Mouse (Mus musculus): ENCODE data around the gene Prkce. TPM values are rescaled to one million over a fixed set of nuclear protein-coding genes. Genes with fewer than 3 reads are reported as not detected.

The Prkce gene
- polyA plus RNA-seq, 1 experiment from 2014 or later: 9.0 TPM

DNA sequence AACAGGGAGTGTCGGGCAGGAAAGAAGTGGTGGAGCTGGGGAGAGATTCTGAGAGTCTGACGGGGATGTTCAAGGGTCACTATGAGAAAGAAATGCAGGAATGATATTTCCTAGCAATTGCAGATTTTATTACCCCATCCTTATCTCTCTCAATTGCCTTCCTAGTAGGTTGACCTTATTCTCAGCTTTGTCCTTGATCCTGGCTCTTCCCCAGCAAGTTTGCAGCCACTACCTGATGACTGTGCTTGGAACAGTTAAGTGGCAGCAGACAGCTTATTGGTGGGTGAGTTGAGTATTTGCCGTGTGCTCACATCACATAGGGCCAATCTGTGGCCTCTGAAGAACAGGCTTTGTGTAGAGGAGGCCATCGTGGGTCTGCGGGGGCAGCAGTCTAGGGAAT, 117.5 kb downstream of the Prkce start:
- Histone ChIP-seq H3K4me3 (no peak overlapping the region), H3K27me3 (no peaks in the 10 kb centered on the region), H3K4me2 (no peak overlapping the region), H3K9ac (no peak overlapping the region), H3K27ac (no peak overlapping the region), H3K36me3 (no peaks in the 10 kb centered on the region), H3K9me3 (no peaks in the 10 kb centered on the region), H3K4me1 (peaks cover 36% of the 10 kb centered on the region)
- no peak for ATAC-seq (ENCODE audit: insufficient number of reproducible peaks, insufficient read depth, low FRiP score, low TSS enrichment, low read depth)
- 93% methylated on average over 5 of the region's 5 CpGs for WGBS

DNA sequence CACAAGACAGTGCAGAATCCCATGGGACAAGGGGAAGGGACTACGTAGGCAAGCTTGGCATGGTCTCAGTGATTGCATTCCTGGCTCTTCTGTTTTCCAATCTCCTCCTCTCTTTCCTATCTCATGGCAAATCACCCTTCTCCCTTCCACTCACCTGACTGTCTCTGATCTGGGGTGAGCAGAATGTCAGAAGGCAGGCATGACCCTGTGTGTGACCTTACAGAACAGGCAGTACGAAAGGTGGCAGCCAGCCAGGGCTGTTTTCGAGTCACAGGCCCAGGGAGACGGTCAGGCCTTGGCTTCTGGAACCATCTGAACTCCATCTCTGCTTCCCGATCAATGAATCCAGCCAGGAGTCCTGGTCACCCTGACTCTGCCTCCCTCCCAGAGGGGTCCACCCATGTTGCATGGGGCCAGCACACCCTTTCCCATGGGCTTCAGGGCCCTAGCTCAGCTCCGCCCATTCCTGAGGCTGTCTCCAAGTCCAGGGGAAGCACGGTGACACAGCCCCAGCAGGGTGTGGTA, 119.2 kb downstream of the Prkce start:
- Histone ChIP-seq H3K27me3 (no peaks in the 10 kb centered on the region), H3K4me3 (no peak overlapping the region), H3K4me1 (peaks cover 37% of the 10 kb centered on the region), H3K9me3 (no peaks in the 10 kb centered on the region), H3K36me3 (no peaks in the 10 kb centered on the region), H3K9ac (no peak overlapping the region), H3K27ac (no peak overlapping the region), H3K4me2 (no peak overlapping the region)
- 77% methylated on average over 7 of the region's 7 CpGs for WGBS
- no peak for ATAC-seq (ENCODE audit: insufficient number of reproducible peaks, insufficient read depth, low FRiP score, low TSS enrichment, low read depth)

DNA sequence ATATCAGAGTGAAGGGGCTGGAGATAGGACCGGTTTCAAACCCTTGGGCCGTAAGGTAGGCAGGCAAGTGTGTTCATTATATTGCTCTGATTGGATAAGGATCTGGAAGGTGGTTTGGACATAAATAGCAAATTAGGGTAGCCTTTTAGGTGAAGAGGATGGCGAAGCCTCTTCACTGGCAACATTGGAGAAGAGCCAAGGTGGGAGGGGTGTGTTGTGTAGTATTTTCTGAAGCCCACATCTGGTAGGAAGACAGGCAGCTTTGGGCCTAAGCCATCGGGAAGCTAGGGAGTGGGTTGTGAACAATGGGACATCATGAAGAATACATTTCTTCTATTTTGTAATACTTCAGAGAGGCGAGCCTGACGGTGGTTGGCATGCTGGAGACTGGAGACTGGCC, 125.1 kb downstream of the Prkce start:
- WGBS: 81% methylated on average over 6 of the region's 6 CpGs
- Histone ChIP-seq H3K27me3 (no peaks in the 10 kb centered on the region), H3K4me2 (no peak overlapping the region), H3K36me3 (no peaks in the 10 kb centered on the region), H3K27ac (no peak overlapping the region), H3K9me3 (no peaks in the 10 kb centered on the region), H3K9ac (no peak overlapping the region), H3K4me1 (peaks cover 39% of the 10 kb centered on the region), H3K4me3 (no peak overlapping the region)
- no peak for ATAC-seq (ENCODE audit: insufficient number of reproducible peaks, insufficient read depth, low FRiP score, low TSS enrichment, low read depth)

DNA sequence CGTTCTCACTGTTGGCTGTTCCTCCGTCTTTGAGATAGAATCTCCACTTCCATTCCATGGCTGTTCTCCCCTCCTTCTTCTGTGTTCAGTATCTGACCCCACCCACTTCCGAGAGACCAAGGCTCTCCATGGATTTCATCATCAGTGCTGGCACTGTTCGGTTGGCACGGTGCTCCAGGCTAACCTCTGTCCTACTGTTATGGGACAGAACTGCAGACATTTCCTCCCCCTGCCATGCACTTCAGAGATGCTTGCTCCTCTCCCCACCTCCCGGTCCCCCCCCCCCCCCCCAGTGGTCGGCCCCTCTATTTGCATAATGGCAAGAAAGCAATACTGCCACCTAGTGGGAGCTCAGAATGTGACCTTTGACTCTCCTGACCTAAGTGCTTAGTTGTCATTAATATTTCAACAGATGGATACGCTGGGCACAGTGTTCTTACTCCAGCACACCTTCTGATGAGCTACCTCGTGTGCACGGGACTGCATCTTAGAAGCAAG, 125.7 kb downstream of the Prkce start:
- Histone ChIP-seq H3K4me1 (peaks cover 33% of the 10 kb centered on the region), H3K4me3 (no peak overlapping the region), H3K9ac (no peak overlapping the region), H3K9me3 (no peaks in the 10 kb centered on the region), H3K27me3 (no peaks in the 10 kb centered on the region), H3K27ac (no peak overlapping the region), H3K4me2 (peak overlapping the region; percentile 14; the same call in 1 of the 2 replicates), H3K36me3 (no peaks in the 10 kb centered on the region)
- ATAC-seq (ENCODE audit: insufficient number of reproducible peaks, insufficient read depth, low FRiP score, low TSS enrichment, low read depth): no peak; the same call in 1 of the 2 replicates
- 38% methylated on average over 10 of the region's 10 CpGs for WGBS

DNA sequence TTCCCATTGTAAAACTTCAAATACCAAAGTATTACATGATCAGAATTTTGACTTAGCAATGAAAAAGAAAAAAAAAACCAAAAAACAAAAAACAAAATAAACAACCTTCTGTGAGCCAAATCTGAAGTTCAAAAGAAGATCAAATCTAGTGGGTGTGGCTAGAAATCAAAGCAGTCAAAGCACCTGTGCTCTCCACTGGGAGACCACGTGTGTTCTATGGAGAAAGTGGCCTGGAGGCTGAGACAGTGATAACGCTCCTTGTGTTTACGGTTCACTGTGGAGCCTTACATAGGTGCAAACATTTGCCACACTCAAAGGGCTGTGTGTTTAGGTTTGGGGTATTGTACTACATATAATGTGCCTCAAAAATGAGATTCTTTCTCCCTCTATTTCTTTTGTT, 132.0 kb downstream of the Prkce start:
- H3K4me2 ChIP-seq: no peak overlapping the region
- no peak for ATAC-seq (ENCODE audit: insufficient number of reproducible peaks, insufficient read depth, low FRiP score, low TSS enrichment, low read depth)
- H3K36me3 ChIP-seq: no peaks in the 10 kb centered on the region
- H3K4me1 ChIP-seq: peaks cover 15% of the 10 kb centered on the region
- no peaks in the 10 kb centered on the region for H3K27me3 ChIP-seq
- H3K9ac ChIP-seq: no peak overlapping the region
- no peaks in the 10 kb centered on the region for H3K9me3 ChIP-seq
- H3K4me3 ChIP-seq: no peak overlapping the region
- H3K27ac ChIP-seq: no peak overlapping the region
- 56% methylated on average over 3 of the region's 3 CpGs for WGBS

DNA sequence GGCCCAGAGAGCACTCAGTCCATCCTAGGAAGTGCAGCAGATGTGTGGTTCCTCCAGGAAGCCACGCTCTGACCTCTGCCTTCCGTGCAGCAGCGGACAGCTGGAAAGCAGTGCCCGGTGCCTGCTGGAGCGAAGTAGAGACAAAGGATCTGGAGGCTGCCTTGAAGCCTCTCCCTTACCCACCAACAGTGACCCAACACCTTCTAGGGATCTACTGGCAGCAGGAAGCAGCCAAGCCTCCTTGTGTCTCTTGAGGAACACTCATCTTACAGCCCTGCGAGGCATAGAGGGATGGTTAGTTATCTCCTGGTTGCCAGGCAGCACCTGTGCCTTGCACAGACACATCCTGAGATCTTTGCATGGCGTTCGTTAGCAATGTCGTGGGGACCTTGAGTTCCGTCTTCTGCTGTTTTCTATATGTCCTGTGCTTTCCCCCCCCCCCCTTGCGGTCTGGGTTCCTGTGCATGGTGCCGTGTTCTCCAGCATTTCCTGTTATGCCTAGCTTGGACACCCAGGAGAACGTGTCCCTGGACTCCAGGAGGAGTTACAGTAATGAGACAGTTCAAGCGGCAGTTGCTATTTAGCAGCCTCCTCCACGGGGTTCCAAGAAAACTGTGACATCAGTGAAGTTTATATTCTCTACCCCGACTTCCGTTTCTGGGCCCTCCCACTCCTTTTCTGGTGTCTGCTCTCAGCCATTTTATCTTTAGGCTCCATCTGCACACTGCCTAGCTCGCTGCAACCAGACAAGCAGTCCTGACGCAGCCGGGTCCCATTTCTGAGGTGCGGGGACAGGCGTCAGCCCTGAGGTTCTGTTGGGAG, 133.4 kb downstream of the Prkce start:
- Histone ChIP-seq H3K4me2 (peak overlapping the region; percentile 23), H3K36me3 (no peaks in the 10 kb centered on the region), H3K4me3 (no peak overlapping the region), H3K9me3 (no peaks in the 10 kb centered on the region), H3K9ac (0 out of 2 replicates have a peak overlapping the region, but pooled peaks have one; percentile 52), H3K4me1 (peaks cover 21% of the 10 kb centered on the region), H3K27me3 (no peaks in the 10 kb centered on the region), H3K27ac (peak overlapping the region; percentile 58; the same call in 1 of the 2 replicates)
- no peak for ATAC-seq (ENCODE audit: insufficient number of reproducible peaks, insufficient read depth, low FRiP score, low TSS enrichment, low read depth)
- 60% methylated on average over 22 of the region's 22 CpGs for WGBS

- H3K27me3 ChIP-seq: no peaks in the 10 kb centered on the region
- H3K4me1 ChIP-seq: peaks cover 19% of the 10 kb centered on the region
- no peaks in the 10 kb centered on the region for H3K36me3 ChIP-seq
- no peak for ATAC-seq (ENCODE audit: insufficient number of reproducible peaks, insufficient read depth, low FRiP score, low TSS enrichment, low read depth)
- H3K9me3 ChIP-seq: no peaks in the 10 kb centered on the region
- H3K27ac ChIP-seq: no peak overlapping the region; the same call in 1 of the 2 replicates
- no peak overlapping the region for H3K4me2 ChIP-seq
- no peak overlapping the region for H3K4me3 ChIP-seq
- WGBS: 91% methylated on average over 11 of the region's 11 CpGs
- H3K9ac ChIP-seq: no peak overlapping the region
Measured at GRCm38 (mm10) chr17:86302266-86302665, 134.7 kb downstream of the Prkce start.

GRCm38 (mm10) chr17:86302861-86303331, 135.3 kb downstream of the Prkce start:
- Histone ChIP-seq H3K4me3 (no peak overlapping the region), H3K27me3 (no peaks in the 10 kb centered on the region), H3K4me1 (peaks cover 18% of the 10 kb centered on the region), H3K9me3 (no peaks in the 10 kb centered on the region), H3K4me2 (no peak overlapping the region), H3K36me3 (no peaks in the 10 kb centered on the region), H3K27ac (no peak overlapping the region), H3K9ac (no peak overlapping the region)
- 90% methylated on average over 14 of the region's 14 CpGs for WGBS
- no peak for ATAC-seq (ENCODE audit: insufficient number of reproducible peaks, insufficient read depth, low FRiP score, low TSS enrichment, low read depth)

- no peak overlapping the region for H3K9ac ChIP-seq
Measured at GRCm38 (mm10) chr17:86303401-86304243, 136.0 kb downstream of the Prkce start.

DNA sequence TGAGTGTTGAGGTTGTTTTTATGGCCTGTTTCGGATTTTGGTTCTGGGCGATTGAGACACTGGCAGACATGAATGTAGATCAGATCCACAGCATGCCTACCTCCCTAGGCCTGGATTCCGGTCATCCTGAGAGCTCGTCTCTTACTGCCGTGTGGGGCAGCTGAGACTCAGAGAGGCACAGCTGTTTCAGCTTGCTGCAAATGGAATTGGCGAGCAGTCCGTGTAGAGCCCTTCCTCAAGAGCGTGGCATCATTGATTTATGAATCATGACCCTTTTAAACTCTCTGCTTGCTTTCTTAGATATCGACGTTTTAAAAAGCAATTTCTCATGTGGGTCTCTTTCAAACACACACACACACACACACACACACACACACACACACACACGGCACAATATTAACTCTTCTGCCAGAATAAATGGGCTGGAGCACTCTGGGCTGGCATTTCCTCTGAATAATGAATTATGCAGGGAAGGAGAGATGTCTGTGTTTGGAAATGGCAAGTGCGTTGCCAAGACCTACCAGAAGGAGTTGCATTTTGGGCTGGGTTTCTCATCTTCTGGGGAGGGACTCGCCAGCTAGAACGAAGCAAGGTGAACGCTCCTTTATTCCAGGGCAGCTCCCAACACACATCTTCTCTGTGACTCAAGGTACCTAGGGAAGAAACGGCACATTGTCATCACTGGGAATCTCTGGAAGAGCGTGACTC, 137.5 kb downstream of the Prkce start:
- no peak overlapping the region for H3K4me3 ChIP-seq
- no peaks in the 10 kb centered on the region for H3K27me3 ChIP-seq
- no peak overlapping the region for H3K4me2 ChIP-seq
- H3K27ac ChIP-seq: no peak overlapping the region
- no peak for ATAC-seq (ENCODE audit: insufficient number of reproducible peaks, insufficient read depth, low FRiP score, low TSS enrichment, low read depth)
- H3K36me3 ChIP-seq: no peaks in the 10 kb centered on the region
- WGBS: 70% methylated on average over 17 of the region's 17 CpGs
- H3K9ac ChIP-seq: no peak overlapping the region
- no peaks in the 10 kb centered on the region for H3K9me3 ChIP-seq
- peaks cover 18% of the 10 kb centered on the region for H3K4me1 ChIP-seq

More at GRCm38 (mm10) chr17:86303401-86304243, 136.0 kb downstream of the Prkce start:
- WGBS: 83% methylated on average over 19 of the region's 19 CpGs
- Histone ChIP-seq H3K36me3 (no peaks in the 10 kb centered on the region), H3K27me3 (no peaks in the 10 kb centered on the region), H3K27ac (no peak overlapping the region; the same call in 1 of the 2 replicates), H3K4me1 (peaks cover 18% of the 10 kb centered on the region), H3K4me3 (no peak overlapping the region), H3K4me2 (no peak overlapping the region), H3K9me3 (no peaks in the 10 kb centered on the region)
- no peak for ATAC-seq (ENCODE audit: insufficient number of reproducible peaks, insufficient read depth, low FRiP score, low TSS enrichment, low read depth)

DNA sequence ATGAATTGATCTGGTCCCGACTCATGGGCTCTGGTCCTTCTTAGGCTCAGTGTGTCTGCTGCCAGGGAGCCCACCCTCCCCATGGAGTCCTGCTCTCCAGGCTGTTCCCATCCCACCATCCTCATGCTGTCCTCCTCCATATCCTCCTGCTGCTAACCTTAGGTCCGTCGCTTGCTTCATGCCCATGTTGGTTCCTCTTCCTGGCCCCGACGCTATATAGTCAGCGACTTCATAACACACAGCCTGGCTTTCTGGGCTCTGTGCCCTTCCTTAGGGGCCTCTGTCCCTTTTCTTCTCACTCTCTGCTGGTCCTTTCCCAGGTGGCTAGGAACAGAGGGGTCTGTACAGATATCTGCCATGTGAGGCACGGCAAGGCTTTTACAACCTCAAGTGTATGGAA, 138.6 kb downstream of the Prkce start:
- Histone ChIP-seq H3K27me3 (no peaks in the 10 kb centered on the region), H3K27ac (no peak overlapping the region)
- WGBS: 89% methylated on average over 7 of the region's 7 CpGs

More for the DNA sequence above, 138.6 kb downstream of the Prkce start:
- peaks cover 17% of the 10 kb centered on the region for H3K4me1 ChIP-seq
- no peak for ATAC-seq (ENCODE audit: insufficient number of reproducible peaks, insufficient read depth, low FRiP score, low TSS enrichment, low read depth)
- no peak overlapping the region for H3K4me2 ChIP-seq
- no peak overlapping the region for H3K4me3 ChIP-seq
- H3K36me3 ChIP-seq: no peaks in the 10 kb centered on the region
- no peaks in the 10 kb centered on the region for H3K9me3 ChIP-seq
- no peak overlapping the region for H3K9ac ChIP-seq

All from embryonic facial prominence, embryonic 13.5 days (tissue).